Mouse (Mus musculus) embryonic fibroblast, embryonic 13.5 days (primary cell): Measurements from ENCODE around the gene Glis2. TPM values are rescaled to one million over a fixed set of nuclear protein-coding genes. Genes with fewer than 3 reads are reported as not detected.
A peak's percentile ranks its signal among the peaks of the same experiment; 100 is the strongest.

ENCODE experiments used
- H3K27ac ChIP-seq: 2 replicates; pipeline ENCODE4 v1.5.1; 2012; ENCODE audit warnings: low read length, control low read depth, inconsistent platforms; ENCODE audit not compliant: insufficient read depth
- H3K4me1 ChIP-seq: 2 replicates; pipeline ENCODE4 v1.6.1; 2011; ENCODE audit warnings: low read length; ENCODE audit not compliant: control insufficient read depth, insufficient read depth
- H3K4me3 ChIP-seq: 2 replicates; pipeline ENCODE4 v1.5.1; 2011; ENCODE audit warnings: mild to moderate bottlenecking, control low read depth, low read length; ENCODE audit not compliant: insufficient read depth
- CTCF ChIP-seq: IDR thresholded peaks from 2 replicates; pipeline ENCODE4 v1.5.1; 2011; ENCODE audit warnings: mild to moderate bottlenecking, control low read depth, low read length, moderate library complexity, borderline replicate concordance; ENCODE audit not compliant: insufficient read depth
- POLR2A ChIP-seq: IDR thresholded peaks from 2 replicates; pipeline ENCODE4 v1.6.1; 2011; ENCODE audit warnings: low read depth, mild to moderate bottlenecking, control low read depth, low read length, moderate library complexity
- polyA plus RNA-seq: library from polyadenylated mRNA; stranded (reverse); fragments of >200 nt; gene quantifications from 2 replicates; pipeline ENCODE4 v1.2.4, GENCODE M21; 2011; ENCODE audit warnings: low read depth; ENCODE audit not compliant: missing spikeins, insufficient read length

The Glis2 gene
- polyA plus RNA-seq: 52.2 and 64.0 TPM in 2 replicates

DNA sequence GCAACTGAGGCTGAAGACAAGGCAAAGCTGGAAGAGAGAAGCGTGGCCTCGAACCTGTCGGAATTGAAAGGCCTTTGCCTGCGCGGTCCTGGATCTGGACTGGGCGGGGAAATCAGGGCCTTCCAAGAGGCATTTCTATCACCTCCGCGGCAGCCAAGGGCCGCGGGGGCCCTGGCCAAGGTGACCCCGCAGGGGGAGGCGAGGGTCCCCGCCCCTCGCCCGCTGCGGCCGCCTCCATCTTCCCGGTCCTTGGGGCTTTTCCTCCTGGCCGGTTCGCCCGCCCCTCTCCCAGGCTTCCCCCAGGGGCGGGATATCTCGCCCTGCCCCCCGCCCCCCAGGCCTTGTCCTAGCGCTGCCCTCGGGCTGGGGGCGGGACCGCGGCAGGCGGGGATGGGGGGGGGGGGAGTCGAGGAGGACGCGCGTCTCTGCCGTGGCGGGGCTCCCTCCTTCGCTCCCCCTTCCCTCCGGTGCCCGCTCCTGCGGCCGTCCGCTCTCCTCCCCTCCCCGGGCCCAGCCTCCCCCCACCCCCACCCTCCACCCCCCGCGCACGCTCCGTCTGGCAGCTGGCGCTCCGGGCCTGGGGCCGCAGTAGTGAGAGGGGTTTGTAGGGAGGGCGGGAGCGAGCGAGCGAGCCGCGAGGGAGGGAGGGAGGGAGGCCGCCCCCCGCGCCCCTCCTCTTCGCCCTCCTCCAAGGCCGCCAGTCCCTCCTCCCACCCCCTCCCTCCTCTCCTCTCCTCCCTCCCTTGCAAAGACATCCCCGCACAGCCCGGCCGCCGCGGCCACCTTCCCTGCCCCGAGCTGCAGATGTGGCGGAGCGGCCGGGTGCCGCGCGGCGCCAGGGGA lies at the start of gene Glis2:
Gene Glis2 (plus strand): TSS at position 743 of the 843 bp plus-strand sequence.
- peak within 1 kb of the TSS; percentile 94 for H3K27ac ChIP-seq
- H3K4me3 ChIP-seq: peak within 1 kb of the TSS; percentile 94
- H3K4me1 ChIP-seq: peaks cover 15% of the 10 kb centered on the region
- TF ChIP-seq CTCF: no peak
- TF ChIP-seq POLR2A: peak; percentile 60

DNA sequence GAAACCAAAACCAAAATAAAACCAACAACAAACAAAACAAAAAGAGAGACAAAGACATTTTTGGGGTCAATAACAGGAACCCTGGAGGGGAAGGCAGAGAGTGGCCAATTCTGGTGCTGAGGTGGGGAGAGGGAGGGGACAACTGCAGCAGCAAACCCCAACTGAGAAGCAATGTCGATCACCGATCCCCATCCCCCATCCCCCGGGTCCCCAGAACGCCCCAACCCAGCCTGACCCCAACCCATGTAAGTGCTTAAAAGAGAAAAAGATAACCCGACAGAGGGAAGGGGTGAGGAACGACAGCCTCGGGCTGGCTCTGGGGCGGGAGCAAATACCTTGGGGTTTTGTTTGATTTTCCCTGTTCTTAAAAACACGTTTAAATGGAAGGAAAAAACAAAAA lies 49.7 kb upstream of the Glis2 start:
- H3K27ac ChIP-seq: no peak overlapping the region
- H3K4me1 ChIP-seq: peaks cover 4% of the 10 kb centered on the region; the same call in 1 of the 2 replicates
- TF ChIP-seq CTCF: no peak
- no peak for TF ChIP-seq POLR2A
- no peak overlapping the region for H3K4me3 ChIP-seq

DNA sequence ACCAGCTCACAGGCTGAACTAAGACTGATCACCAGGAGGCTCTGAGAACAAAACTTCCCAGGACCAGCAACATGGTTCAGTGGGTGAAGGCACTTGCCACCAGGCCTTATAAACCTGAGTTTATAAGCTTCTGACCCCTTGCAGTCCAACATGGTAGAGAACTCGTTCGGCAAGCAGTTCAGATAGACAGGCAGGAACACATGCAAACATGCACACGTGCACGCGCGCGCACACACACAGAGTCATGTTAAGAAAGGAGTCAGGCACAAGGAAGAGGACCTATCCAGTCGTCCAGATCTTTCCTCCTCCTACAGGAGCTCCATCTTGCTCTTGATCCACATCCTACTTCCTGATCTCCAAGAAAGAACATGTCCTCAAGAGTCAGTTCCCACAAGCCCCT lies 47.7 kb upstream of the Glis2 start:
- H3K4me1 ChIP-seq: peaks cover 4% of the 10 kb centered on the region; the same call in 1 of the 2 replicates
- no peak overlapping the region for H3K4me3 ChIP-seq
- TF ChIP-seq CTCF (no peak), POLR2A (no peak)
- H3K27ac ChIP-seq: no peak overlapping the region

DNA sequence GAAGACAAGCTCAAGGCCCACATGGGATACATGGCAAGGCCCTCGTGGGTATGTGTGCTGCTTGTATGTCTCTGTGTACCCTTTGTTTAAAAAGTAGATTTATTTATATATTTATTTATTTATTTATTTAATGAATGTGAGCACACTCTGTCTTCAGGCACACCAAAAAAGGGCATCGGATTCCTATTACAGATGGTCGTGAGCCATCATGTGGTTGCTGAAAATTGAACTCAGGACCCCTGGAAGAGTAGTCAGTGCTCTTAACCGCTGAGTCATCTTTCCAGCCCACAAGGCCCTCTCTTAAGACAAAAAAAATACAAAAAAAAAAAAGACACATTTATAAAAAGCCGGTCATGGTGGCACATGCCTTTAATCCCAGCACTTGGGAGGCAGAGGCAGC lies 46.9 kb upstream of the Glis2 start:
- no peak overlapping the region for H3K27ac ChIP-seq
- H3K4me3 ChIP-seq: no peak overlapping the region
- H3K4me1 ChIP-seq: peaks cover 6% of the 10 kb centered on the region
- no peak for TF ChIP-seq CTCF
- TF ChIP-seq POLR2A: no peak

DNA sequence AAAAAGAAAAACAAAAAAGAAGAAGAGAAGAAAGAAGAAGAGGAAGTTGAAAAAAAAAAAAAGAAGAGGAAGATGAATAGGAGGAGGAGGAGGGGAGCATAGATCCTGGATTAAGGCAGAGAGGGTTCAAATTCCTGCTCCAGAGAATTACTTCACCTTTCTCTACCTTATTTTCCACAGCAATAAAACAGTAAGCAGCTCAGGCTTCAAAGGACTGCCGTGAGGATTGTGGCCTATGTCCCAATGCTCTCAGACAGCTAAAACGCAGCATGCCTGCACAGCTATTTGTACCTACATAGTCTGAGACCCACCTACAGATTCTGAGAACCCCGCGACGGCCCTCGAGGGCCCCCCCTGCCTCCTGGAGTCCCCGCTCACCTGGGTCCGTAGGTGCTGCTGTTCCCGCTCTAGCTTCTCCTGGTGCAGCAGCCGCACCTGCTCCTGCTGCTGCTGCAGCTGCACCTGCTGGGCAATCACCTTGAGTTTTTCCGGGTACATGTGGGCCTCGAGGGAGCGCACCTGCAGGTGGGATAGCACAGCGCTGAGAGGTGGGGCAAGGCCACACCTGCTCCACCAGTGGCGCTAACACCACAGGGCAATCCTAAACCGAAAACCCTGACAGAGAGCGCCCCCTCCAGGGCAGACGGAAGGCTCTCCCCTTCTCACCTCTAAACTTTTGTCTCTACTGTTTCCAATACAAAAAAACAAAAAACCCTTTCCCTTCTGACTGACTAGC lies 45.4 kb upstream of the Glis2 start:
- H3K27ac ChIP-seq: no peak overlapping the region
- TF ChIP-seq CTCF (no peak), POLR2A (no peak)
- H3K4me1 ChIP-seq: peaks cover 11% of the 10 kb centered on the region
- H3K4me3 ChIP-seq: no peak overlapping the region

GRCm38 (mm10) chr16:4551056-4551455 lies 43.5 kb upstream of the Glis2 start:
- Histone ChIP-seq H3K4me1 (peaks cover 11% of the 10 kb centered on the region), H3K4me3 (no peak overlapping the region), H3K27ac (no peak overlapping the region)
- TF ChIP-seq POLR2A: no peak
- TF ChIP-seq CTCF: peak; percentile 100

- H3K4me3 ChIP-seq: no peak overlapping the region
Measured at GRCm38 (mm10) chr16:4551885-4552284, 42.6 kb upstream of the Glis2 start.

DNA sequence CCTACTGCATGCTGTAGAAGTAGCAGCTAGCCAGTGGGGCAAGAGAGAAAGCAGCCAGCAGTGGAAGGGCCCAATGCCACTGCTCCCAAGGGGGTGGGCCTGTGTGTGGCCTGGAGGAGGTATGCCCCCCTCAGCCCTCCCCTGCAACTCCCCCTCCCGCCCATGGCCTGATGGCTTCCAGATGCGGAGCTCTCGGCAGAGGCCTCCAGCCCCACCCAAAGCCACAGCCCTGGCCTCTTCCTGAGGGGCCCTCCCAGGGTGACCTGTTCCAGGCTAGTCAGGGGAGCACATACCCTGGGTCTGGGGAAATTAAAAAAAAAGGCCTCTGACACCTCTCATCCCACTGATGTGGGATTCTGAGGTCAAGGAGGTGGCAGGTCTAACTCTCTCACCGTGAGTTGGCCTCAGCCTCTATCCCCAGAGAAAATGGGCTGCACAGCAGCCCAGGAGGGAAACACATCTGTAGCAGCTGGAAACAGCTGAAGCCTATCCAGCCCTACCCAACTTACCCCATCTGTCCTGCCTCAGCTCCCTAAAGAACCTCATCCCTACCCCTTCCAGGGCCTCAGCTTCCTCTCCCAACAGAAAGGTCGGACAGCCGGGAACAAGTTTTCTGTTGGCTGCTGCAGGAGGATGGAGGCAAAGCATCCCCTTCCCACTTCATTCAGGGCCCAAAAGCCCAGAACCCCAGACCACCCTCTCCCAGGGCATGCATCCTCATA lies 41.5 kb upstream of the Glis2 start:
- Histone ChIP-seq H3K27ac (peak overlapping the region; percentile 38), H3K4me1 (peaks cover 11% of the 10 kb centered on the region), H3K4me3 (no peak overlapping the region)
- no peak for TF ChIP-seq CTCF
- no peak for TF ChIP-seq POLR2A

More at GRCm38 (mm10) chr16:4551885-4552284, 42.6 kb upstream of the Glis2 start:
- H3K4me1 ChIP-seq: peaks cover 11% of the 10 kb centered on the region
- TF ChIP-seq CTCF (no peak), POLR2A (no peak)
- H3K27ac ChIP-seq: no peak overlapping the region

- no peak overlapping the region for H3K4me3 ChIP-seq
- H3K4me1 ChIP-seq: peaks cover 11% of the 10 kb centered on the region
- no peak overlapping the region for H3K27ac ChIP-seq
- TF ChIP-seq CTCF (no peak), POLR2A (no peak)
Measured at GRCm38 (mm10) chr16:4555555-4555954, 39.0 kb upstream of the Glis2 start.
